Mouse (Mus musculus) gastrocnemius, postnatal 10 days (tissue): ENCODE results near the gene Ppm1h. TPM values are rescaled to one million over a fixed set of nuclear protein-coding genes. Genes with fewer than 3 reads are reported as not detected.
"Not testable (repeated sequence)": the region's sequence is repeated elsewhere in the genome, so short reads cannot be mapped to it uniquely, and the experiment has no call there.

Experiments
- DNase-seq: peaks from one replicate; pipeline ENCODE4 v3.0.0; 2021; ENCODE audit warnings: mixed read lengths
- total RNA-seq, 2 experiments: library from RNA; stranded (reverse); gene quantifications; 2 replicates each; pipeline ENCODE4 v1.2.3; 2021

Ppm1h gene
- total RNA-seq, 2 experiments from 2014 or later: 3.1 to 4.8 TPM

DNA sequence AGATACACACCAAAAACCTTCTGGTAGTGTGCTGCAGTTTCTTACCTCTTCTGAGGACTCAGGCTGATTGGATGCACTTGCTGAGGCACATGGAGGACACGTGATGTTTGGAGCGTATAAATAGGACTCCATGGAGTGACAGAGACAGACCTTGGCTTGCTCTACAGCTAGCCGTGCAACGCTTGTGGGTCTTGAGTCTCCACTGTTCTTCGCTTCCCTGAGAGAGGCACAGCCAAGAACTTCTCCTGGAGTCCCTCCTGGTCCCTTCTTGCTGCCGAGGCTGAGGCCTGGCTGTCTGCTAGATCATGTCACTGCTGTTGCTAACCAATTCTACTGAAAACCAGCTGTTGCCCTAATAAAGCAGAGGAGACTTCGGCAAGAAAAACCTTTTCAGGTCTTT lies 221.4 kb downstream of the Ppm1h start:
- no peak for DNase-seq

DNA sequence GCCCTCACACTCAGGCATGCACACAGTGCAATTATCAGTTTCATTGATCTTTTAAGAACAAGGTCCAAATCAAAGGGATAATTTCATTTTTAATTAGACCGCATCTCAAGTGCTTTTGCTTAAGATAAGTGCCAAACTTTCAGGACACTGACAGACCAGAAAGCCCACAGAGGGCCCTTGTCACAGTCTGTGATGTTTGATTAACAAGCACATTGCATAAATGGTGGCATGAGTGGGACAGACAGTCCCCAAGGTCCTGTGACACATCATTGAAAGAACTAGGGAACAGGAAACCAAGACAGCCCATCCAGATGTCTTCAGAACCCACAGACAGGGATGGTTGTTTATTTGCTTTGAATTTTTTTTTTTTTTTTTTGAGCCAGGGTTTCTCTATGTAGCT lies 221.9 kb downstream of the Ppm1h start:
- DNase-seq: no peak

DNA sequence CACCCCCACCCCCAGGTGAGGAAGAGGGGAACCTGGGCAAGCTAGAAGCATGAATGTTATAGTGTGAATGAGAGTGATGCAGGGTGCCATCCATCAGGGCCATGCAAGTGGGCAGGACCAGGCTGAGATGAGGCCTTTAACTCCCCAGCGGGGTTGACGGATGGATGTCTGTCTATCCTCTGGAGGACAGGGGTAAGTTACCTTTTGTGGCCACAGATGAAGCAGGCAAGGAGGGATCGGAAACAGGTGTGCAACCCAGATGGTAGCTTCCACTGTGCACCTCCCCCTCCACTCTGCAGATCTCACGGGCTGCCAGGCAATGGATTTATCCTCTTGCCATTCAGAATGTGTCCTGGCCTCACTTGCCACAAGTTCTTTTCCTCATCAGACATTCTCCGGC lies 222.8 kb downstream of the Ppm1h start:
- DNase-seq: no peak

DNA sequence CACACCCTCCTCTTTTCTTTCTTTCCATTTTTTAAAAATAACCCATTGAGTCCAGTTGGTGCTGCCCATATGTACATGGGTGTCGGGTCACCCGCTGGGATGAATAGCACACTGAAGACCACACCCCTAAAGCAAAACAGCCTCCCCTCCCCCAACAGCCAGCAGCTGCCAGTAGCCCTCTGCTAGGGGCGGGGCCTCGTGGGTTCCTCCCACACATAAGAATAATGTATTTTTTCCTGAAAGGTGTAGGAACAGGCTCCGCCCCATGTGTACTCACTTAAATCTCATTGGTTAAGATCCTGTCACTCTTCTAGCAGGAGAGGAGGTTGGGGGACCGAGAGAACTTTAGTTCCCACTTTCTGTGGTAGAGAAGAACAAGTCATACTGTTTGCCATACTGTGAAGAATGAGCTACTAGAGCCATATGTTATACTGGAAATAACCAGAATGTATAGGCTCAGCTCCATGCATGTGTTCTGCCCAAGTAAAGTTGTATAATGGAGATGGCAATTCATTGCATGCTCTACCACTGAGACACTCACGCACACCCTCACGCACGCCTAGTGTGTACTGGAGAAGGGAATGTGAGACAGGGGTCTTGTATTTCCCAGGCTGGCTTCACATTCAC lies 231.0 kb downstream of the Ppm1h start:
- no peak for DNase-seq

DNA sequence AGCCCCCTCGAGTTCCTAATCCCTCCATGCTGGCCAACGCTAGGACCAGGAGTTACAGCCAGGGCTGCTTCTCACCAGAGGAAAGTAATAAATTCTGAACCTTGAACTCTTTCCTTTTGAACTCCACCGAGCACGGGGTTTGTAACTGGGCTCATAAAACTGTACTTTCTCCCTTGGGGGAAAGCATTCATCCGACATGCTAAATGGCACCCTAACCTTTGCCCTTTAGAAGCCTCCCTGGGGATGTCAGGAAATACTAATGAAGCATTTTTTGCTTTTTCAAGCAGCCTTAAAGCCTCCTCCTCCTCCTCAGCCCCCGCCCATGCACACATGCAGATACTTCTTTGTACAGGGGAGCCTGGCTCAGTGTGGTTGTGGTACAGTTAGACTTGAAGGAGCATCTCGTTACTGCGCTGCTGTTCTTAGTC lies 232.2 kb downstream of the Ppm1h start:
- no peak for DNase-seq

DNA sequence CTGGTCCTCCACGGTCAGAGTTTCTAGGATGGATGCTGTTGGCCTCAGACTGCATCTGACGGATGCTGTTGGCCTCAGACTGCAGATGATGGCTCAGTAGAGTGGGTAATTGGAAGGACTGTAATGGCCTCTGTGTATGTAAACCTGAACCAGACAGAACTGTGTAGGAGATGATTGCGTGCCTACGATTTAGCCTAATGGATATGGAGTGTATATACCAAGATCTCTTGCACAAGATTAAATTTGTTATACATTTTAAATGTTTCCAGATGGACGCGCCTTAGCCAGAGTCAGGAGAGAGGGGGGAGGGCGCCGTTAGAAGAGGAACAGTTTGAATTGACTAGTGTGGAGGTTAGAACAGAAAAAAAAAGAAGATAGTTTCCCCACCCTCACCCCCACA lies 233.1 kb downstream of the Ppm1h start:
- no peak for DNase-seq

DNA sequence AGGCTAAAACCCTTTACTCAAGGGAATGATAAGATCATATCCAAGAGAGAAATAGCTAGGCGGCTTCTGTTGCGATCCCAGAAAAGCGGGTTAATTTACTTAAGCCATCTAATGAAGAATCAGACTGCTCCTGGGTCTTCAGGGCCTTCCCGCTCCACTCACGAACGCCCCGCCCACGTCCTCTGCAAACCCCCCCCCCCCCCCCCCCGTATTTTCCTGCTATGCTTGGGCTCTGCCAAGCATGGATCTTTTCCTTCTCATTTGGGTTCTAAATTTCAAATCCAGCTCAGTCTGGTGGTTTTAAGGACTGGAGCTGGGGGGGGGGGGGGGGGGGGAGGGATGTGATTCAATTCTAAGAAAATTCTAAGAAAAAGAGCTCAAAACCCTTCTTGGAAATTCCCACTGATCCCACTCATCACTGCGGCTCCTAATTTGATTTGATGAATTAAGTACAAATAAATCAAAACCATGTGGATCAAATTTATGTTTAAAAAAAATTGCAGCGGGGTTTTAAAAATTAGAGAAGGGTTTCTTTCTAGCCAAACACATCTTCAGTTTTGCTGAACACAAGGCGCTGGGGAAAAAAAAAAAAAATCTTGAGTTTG lies 233.6 kb downstream of the Ppm1h start:
- DNase-seq: no peak

DNA sequence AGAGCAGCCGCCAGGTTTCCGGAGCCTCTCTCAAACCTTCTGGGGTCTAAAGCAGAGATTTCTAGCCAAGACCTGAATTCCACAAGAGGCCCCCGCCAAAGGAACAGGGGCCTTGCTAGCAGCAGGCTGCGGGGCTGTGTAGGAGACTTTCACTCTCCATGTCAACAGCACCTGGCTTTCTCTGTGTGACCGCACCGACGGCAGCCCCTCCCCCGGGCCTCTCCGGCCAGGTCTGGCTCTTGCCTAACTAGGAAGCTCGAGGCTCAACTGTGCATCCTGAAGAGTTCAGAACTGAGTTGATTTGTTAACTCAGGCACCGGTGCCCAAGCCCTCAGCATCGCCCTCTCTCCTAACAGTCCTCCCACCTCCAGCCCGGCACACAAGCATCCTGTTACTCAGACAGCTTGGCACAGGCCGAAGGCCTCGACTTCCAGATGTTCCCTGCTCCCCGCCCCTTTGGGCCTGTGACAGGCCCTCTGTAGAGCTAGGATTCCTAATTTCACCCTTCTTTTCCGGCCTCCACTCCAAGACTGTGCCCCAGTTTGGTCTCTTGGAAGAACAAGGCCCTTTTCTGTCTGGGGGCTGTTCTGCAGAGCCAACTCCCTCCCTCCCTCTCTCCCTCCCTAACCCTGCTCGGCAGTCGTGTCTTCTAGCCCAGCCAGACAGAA lies 234.3 kb downstream of the Ppm1h start:
- DNase-seq: peak; percentile 75

DNA sequence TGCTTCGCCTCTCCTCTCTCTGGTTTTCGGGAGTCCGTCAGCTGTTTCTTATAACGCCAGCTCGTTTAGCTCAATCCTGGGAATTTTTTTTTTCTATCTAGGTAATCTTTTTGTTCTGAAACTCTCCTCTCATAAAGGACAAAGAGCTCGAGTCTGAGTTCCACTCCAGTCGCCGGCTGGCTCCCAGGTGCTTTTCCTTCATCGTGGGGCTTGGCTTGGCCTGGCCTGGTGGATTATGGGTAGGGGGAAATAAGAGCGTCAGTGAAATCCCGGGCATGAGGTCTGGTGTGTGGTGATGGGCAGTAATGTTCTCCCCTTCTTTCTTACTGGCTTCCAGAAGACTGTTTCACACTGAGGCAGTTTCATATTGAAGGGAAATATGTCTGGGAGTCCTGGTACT lies 234.8 kb downstream of the Ppm1h start:
- no peak for DNase-seq

DNA sequence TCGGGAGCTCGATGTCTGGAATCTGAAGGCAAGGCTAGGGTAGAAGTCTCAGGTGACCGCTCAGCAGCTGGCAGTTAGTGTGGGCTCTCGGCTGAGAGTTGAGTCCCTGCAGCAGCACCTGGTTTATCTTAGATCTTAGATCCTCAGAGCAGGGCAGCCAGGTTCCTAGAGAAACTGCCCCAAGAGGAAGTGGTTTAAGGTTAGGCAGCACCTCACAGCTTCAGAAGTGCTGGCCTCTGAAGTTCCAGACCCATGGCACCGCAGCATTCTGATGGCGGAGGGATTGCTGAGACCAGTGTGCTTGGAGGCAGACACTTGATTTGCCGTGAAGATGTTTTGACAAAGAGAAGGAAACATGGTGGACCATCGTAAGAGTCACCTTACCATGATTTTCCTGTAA lies 237.3 kb downstream of the Ppm1h start:
- DNase-seq: no peak

DNA sequence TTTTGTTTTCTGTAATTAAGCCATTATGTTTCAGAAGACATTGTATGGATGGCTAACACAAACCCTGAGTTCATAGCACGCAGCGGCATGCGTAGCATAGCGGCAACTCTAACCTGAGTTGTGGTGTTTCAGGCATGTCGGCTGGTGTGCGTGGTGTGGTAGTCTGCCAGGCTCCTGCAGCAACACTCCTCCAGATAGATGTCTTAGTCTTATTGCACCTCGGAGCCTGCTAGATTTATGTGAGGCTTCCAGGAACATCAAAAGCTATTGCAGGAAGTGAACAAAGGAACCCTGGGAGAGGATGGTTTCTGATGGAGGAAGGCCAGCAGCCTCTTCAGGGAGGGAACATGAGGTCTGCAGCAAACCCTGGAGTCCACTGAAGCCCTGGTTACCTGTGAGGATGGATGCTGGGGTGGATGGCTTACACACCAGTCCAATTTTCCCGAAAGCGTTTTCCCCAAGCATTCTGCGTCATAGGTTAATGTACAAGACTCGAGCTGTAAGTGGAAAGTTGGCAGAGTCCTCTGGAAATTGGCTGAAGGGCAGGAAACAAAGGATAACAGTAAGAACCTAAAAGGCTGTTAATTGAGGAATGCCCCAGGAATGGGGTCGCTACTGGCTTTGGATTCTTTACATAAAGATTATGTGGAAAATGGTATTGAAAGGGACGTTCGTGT lies 239.2 kb downstream of the Ppm1h start:
- DNase-seq: no peak

DNA sequence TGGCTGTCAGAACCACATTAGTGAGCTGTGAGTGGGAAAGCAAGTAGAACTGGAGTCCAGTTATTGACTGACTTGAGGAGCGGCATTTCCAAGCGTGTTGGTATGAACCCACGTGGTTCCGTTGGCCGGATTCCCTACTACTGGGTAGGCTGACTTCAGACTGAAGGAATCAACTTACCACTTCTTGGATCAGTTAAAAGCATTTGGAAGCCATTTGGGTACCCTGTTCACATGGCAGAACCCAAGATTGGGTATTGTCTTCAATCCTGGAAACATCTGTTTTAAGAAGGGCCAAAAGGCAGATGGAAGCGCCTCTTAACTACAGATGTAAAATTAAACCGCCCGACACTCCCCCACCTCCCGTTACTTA lies 239.7 kb downstream of the Ppm1h start:
- peak; percentile 42 for DNase-seq

DNA sequence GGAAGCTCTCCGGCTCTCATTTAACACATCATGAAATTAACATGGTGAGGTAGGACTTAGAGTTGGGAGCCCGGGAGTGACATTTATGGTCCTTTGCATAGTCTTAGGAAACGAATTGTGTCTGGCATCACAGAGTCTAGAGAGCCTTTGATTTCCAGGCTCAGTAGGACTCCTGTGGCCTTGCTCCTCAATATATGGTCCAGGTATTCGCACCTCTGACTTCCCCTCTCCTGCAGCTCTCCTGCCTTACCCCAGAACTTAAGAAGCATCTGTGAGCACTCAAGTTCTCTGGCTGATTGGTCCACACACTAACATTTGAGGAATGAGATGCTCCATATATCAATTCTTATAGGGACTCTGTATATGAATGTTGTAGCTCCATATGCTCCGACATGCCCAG lies 240.2 kb downstream of the Ppm1h start:
- DNase-seq: no peak

DNA sequence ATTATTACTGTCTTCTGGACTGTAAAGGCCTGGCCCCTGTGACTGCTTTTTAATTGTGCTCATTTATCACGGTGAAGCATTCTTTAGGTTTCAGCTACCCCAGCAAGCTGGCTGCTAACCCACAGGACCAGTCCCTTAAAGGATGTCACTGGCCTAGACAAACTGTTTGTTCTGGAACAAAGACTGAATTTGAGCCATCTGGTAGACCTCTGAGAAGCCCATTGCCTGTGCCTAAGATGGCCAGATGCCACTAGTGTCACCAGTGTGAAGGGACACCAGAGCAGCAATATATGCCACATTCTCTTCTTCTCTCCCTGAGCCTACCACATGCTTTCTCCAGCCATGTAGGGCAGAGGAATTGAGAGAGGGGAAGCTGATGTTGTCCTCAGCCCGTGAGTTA lies 240.9 kb downstream of the Ppm1h start:
- DNase-seq: no peak

DNA sequence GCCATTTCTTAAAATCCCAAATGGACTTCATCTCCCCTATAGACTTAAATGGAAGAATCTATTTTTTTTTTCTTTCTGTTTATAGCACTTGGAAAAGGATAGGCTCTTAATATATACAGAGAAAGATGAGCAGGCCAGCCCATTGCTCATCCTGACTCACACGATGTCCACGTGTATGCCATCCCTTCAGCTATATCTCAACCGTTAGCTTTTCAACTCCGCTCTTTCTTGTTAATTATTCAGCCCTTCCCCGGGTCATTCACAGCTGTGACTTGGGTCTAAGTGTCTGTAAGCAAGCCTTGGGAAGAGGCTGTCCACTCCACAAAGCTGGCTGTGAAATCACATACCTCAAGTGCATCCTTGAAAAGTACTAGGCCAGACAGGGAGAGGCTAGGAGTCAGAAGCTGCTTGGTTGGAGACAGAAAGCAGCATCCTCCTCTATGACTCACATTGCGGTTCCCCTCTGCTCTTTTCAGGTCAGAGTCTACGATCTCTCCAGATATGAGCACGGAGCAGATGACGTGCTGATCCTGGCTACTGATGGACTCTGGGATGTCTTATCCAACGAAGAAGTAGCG lies 241.7 kb downstream of the Ppm1h start:
- no peak for DNase-seq

DNA sequence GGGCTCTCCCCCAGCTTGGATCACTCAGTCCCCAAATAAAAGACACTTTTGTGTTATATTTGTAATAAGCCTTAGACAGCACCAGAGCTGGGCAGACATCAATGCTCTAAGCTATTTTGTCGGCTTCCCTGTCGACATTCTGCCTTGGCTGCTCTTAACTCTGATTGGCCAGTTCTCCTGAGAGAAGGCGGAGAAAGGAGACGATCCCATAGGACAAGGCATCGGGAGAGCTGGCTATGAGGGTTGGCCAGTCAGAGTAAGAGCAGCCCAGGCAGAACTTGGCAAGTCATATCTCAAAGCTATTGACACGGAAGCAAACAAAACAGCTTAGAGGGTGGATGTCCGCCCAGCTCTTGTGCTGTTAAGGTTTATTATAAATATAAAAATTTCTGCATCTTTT lies 243.7 kb downstream of the Ppm1h start:
- DNase-seq: no peak

DNA sequence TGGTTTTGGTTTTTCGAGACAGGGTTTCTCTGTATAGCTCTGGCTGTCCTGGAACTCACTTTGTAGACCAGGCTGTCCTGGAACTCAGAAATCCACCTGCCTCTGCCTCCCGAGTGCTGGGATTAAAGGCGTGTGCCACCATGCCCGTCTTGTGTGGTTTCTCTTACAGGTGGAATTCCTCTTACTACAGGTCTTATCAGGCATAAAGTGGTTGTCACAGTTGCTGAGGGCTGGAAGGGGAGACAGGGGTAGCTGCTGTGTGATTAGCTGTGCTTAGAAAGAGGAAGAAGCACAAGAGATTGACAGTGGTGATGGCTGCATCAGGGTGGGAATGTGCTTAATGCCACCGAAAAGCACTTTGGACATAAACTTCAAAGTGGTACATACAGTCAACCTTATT lies 246.0 kb downstream of the Ppm1h start:
- DNase-seq: not testable (repeated sequence)

DNA sequence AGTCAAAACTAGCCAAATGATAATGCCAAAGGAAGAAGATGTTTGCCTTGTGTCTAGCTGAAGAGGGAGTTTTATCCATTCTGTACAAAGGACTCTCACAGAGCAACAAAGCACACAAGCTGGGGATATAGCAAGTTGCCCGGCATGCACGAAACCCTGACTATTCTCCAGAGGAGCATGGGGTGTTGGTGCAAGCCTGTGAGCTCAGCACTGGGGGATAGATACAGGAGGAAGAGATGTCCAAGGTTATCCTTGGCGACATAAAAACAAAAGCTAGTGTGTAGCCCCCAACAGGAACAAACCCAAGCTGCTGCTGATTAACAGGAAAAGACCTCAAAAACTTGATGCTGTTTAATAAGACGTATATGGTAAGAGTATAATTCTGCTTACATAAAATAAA lies 247.7 kb downstream of the Ppm1h start:
- DNase-seq: no peak

DNA sequence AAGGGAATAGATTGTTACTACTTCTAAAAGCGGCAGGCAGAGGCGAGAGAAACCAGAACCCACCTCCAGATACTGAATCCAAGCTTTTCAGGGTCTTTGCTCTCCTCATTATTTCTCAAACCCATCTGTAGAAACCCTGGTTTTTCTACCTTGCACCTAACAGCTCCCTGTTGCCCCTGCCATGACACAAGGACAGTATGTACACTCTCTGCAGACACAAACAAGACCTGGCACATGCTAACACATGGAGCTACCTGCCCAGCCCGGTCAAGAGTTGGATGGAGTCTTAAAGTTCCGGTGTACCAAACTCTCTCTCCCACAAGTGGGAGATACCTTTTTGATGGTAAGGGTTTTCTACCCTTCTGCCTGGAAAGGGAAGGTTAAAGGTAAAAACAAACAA lies 252.0 kb downstream of the Ppm1h start:
- no peak for DNase-seq

DNA sequence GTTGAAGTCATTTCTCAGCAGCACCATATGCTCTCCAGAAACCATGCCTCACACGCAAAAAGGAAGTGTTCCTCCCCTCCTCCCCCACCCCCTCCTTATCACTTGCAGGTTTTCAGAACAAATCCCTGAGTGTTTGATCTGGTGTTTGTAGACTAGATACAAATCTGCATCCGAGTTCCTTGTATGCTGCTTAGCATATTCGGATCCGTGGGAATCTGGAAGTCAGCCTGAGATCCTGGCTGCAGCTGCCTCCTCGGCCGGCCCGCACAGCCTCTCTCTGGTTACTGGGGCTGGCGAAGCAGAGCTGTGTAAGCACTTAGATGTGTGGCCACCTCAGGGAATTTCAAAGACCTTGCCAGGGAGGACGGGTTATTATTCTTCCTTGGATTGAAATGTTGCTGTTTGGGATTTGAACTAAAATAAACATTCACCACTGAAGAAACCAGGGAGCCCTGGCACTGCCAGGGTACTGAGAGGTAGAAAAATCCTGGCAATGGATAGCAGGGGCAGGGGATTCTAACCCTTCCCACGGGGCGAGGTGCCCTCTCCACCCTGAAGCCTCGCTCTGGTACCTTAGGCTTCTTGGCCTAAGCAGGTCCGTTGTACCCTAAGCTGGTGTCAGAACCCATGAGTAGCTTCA lies 252.8 kb downstream of the Ppm1h start:
- peak; percentile 74 for DNase-seq

DNA sequence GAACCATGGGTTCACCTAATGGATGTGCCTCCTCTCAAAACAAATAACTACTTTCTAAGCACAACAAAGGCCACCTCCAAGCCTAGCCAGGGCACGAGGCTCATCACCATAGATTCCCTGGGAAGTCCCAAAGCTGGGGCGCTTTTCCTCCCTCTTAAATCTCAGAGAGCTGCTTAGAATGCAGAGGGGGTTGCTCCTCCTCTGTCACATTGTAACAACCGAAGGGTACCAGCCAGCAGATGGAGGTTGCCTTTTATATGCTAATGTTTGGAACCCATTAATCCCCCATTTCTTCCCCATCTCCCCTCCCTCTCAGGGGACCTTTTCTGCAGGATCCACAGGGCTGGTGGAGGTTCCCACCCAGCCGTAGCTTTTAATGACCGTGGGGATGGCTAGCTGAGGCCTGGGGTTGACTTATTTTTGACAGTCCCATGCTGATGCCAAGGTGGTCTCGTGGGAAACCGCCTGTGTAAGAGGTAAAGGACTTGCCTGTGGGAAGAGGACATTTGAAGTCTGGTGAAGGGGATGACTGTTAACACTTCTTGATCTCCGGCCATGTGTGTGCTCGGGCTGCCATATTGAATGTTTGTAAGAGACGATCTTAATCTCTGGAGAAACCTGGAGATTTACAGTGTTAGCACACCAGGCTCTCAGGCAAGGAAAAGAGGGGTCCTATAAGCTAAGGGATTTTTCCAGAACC lies 253.4 kb downstream of the Ppm1h start:
- no peak for DNase-seq
